Mouse (Mus musculus) hindbrain, postnatal 0 days (tissue): ENCODE results near the gene Eef2. TPM values are rescaled to one million over a fixed set of nuclear protein-coding genes. Genes with fewer than 3 reads are reported as not detected.

Experiments used
- ATAC-seq: fragments of 200-750 bp; cut with Nextera tagmentation; 2 replicates; pipeline ENCODE4 v1.8.0; 2017; ENCODE audit warnings: mild to moderate bottlenecking, moderate TSS enrichment, moderate library complexity
- DNase-seq: peaks from one replicate; pipeline ENCODE4 v3.0.0-alpha.2; 2015; ENCODE audit warnings: low spot score
- H3K27ac ChIP-seq: fragments of 300-500 bp; sonication (generic); 2 replicates; pipeline ENCODE4 v1.5.1; 2014; ENCODE audit warnings: mild to moderate bottlenecking
- H3K27me3 ChIP-seq: fragments of 300-500 bp; sonication (generic); 2 replicates; pipeline ENCODE4 v1.6.1; 2014; ENCODE audit warnings: low read length, mixed read lengths; ENCODE audit not compliant: insufficient read depth
- H3K36me3 ChIP-seq: fragments of 300-500 bp; sonication (generic); 2 replicates; pipeline ENCODE4 v1.6.1; 2014; ENCODE audit warnings: low read length, mixed read lengths; ENCODE audit not compliant: insufficient read depth
- H3K4me1 ChIP-seq: fragments of 300-500 bp; sonication (generic); 2 replicates; pipeline ENCODE4 v1.6.1; 2014; ENCODE audit warnings: antibody characterized with exemption, low read length, mixed read lengths; ENCODE audit not compliant: insufficient read depth
- H3K4me2 ChIP-seq: fragments of 300-500 bp; sonication (generic); 2 replicates; pipeline ENCODE4 v1.6.1; 2014; ENCODE audit warnings: low read depth, mild to moderate bottlenecking, low read length, moderate library complexity, mixed read lengths
- H3K4me3 ChIP-seq: fragments of 300-500 bp; sonication (generic); 2 replicates; pipeline ENCODE4 v1.5.1; 2014; ENCODE audit warnings: low read length
- H3K9ac ChIP-seq: fragments of 300-500 bp; sonication (generic); replicated peaks from 2 replicates; pipeline ENCODE4 v1.6.1; 2014; ENCODE audit warnings: mild to moderate bottlenecking, low read length, moderate library complexity, mixed read lengths
- H3K9me3 ChIP-seq: fragments of 300-500 bp; sonication (generic); 2 replicates; pipeline ENCODE4 v1.6.1; 2016; ENCODE audit warnings: low read length, mixed read lengths
- CTCF ChIP-seq: IDR thresholded peaks from 2 replicates; pipeline ENCODE4 v1.5.1; 2016; ENCODE audit warnings: antibody characterized with exemption, control low read depth, low read depth
- WGBS: fragments of 180-500 bp; shearing (Covaris S2); extraction: QIAGEN DNeasy Blood & Tissue Kit; methylation state at CpG from one replicate; pipeline ENCODE4 v1.1.7; 2014; 5-methylcytosine and 5-hydroxymethylcytosine counted together
- polyA plus RNA-seq: library from polyadenylated mRNA; unstranded; fragments of >200 nt; fragmentation: Nextera tagmentation; extraction: Ambion mirVana; gene quantifications from 2 replicates; pipeline ENCODE4 v1.2.1, GENCODE M21; 2015
- total RNA-seq: library from RNA; depleted of rRNA; stranded (reverse); fragments of >200 nt; gene quantifications from 2 replicates; pipeline ENCODE4 v1.2.3, GENCODE M21; 2014

The Eef2 gene
- total and polyA plus RNA-seq, 2 experiments from 2014 or later, result 434 to 2,196 TPM

DNA sequence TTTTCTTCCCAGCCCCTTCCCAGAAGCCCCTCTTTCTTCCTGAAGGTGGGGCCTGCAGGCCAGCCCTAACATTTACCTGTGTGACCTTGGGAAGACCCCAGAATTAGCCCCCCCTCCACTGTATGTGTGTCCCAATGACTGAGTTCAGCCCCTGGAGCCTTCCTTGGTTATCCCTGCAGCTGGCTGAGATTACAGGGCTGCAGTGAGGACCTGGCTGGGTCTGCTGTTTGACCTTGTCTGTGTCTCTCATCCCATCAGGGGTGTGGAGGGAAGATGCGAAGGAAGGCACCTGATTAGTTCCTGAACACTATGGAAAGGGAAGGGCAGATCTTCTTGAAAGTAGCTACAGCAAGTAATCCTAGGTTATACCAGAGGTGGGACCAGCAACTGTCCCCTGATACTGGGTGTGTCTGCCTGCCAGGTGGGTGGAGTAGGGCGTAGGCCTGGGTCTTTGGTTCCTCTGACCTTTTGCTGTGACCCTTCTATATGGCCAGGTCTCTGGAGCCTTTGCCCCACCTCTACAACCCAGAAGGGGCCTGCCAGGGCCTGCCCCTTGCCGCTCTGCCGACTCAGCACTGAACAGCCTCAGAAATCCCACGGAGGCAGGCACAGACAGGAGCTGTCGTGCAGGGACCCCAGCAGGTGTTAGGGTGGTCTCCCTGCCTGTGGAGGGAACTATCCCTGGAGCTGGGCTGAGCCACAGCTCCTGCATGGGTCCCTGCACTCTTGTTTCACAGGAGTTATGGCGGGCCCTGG, 34.8 kb upstream of the Eef2 start:
- DNase-seq (no peak), ATAC-seq (no peak)
- Histone ChIP-seq H3K36me3 (peaks cover 24% of the 10 kb centered on the region), H3K9me3 (no peaks in the 10 kb centered on the region), H3K4me2 (no peak overlapping the region), H3K4me1 (peaks cover 22% of the 10 kb centered on the region), H3K27me3 (no peaks in the 10 kb centered on the region), H3K27ac (no peak overlapping the region), H3K9ac (peak overlapping the region; percentile 44), H3K4me3 (no peak overlapping the region)
- no peak for TF ChIP-seq CTCF
- WGBS, result 74% methylated on average over 7 of the region's 7 CpGs

DNA sequence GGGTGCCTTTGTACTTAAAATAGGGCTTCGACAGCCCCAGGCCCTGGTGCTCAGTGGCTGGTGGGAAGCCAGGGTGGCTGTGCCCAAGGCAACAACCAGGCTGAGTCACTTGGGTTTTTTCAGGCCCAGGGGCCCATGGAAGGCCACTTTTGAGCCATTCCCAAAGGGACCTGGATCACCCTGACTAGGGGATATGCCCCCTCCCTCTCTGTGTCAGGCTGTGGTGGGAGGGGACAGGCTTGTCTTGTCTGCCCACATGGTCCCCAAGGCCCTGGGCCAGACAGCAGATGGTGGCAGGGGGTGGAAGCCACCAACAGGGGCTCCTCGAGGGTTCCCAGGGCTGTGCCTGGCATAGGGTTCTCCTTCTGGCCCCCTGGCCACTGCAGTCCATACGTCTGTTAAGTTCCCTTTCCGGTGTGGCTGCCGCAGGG, 33.9 kb upstream of the Eef2 start:
- Histone ChIP-seq H3K4me2 (no peak overlapping the region), H3K4me3 (no peak overlapping the region), H3K36me3 (peaks cover 32% of the 10 kb centered on the region), H3K9me3 (no peaks in the 10 kb centered on the region), H3K27ac (no peak overlapping the region), H3K27me3 (no peaks in the 10 kb centered on the region), H3K4me1 (peaks cover 22% of the 10 kb centered on the region), H3K9ac (no peak overlapping the region)
- DNase-seq (no peak), ATAC-seq (no peak)
- no peak for TF ChIP-seq CTCF
- 30% methylated on average over 5 of the region's 5 CpGs for WGBS

DNA sequence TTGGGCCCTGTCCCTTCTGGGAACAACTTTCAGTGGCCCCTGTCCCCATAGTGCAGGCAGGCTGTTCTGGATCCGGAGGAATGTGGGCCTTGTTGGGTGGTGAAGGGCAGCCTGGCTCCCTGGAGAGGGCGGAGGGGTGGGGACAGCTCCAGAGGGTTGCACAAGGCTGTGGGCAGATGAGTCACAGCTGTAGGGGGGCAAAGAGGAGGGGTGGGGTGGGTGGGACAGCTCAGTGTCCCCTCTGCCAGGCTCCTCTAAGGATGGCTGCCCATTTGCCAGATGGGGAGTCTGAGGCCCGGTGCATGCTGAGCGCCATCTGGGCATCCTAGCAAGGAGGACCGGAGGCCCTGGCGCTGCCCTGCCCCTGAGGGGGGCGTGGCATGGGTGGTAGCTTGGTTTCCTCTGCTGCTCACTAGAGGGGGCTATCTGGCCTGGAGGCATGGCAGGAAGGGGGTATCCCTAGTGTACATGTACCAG, 33.2 kb upstream of the Eef2 start:
- TF ChIP-seq CTCF, result no peak
- DNase-seq (no peak), ATAC-seq (no peak)
- Histone ChIP-seq H3K27ac (no peak overlapping the region), H3K4me1 (peaks cover 22% of the 10 kb centered on the region), H3K4me2 (no peak overlapping the region), H3K4me3 (no peak overlapping the region), H3K36me3 (peaks cover 39% of the 10 kb centered on the region), H3K27me3 (no peaks in the 10 kb centered on the region), H3K9me3 (no peaks in the 10 kb centered on the region), H3K9ac (no peak overlapping the region)
- 82% methylated on average over 7 of the region's 7 CpGs for WGBS

DNA sequence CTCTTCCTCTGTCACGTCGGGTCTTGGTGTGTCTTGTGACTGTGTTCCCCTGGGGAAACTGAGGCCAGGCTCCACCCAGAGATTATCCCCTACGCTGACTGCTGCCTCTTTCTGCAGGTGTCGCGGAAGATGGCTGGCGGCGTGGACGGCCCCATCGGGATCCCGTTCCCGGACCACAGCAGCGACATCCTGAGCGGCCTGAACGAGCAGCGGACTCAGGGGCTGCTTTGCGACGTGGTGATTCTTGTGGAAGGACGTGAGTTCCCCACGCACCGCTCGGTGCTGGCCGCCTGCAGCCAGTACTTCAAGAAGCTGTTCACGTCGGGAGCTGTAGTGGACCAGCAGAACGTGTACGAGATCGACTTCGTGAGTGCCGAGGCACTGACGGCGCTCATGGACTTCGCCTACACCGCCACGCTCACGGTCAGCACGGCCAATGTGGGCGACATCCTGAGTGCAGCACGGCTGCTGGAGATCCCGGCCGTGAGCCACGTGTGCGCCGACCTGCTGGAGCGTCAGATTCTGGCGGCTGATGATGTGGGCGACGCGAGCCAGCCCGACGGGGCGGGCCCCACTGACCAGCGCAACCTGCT, 32.5 kb upstream of the Eef2 start:
- no peak for ATAC-seq
- no peak overlapping the region for H3K4me2 ChIP-seq
- peaks cover 16% of the 10 kb centered on the region for H3K4me1 ChIP-seq
- no peak overlapping the region for H3K9ac ChIP-seq
- TF ChIP-seq CTCF, result no peak
- peaks cover 46% of the 10 kb centered on the region for H3K36me3 ChIP-seq
- H3K4me3 ChIP-seq, result no peak overlapping the region
- WGBS, result 95% methylated on average over 52 of the region's 52 CpGs
- no peaks in the 10 kb centered on the region for H3K27me3 ChIP-seq
- no peak for DNase-seq
- no peak overlapping the region for H3K27ac ChIP-seq
- H3K9me3 ChIP-seq, result no peaks in the 10 kb centered on the region

DNA sequence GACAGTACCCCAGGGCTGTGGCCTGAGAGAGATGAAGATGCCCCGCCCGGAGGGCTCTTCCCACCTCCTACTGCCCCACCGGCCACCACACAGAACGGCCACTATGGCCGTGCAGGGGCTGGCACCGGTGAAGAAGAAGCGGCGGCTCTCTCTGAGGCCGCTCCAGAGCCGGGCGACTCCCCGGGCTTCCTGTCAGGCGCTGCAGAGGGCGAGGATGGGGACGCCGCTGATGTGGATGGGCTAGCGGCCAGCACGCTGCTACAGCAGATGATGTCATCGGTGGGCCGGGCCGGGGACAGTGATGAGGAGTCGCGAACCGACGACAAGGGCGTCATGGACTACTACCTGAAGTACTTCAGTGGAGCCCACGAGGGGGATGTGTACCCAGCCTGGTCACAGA, 31.8 kb upstream of the Eef2 start:
- Histone ChIP-seq H3K9ac (no peak overlapping the region), H3K9me3 (no peaks in the 10 kb centered on the region), H3K36me3 (peaks cover 52% of the 10 kb centered on the region), H3K4me1 (peaks cover 11% of the 10 kb centered on the region), H3K27me3 (no peaks in the 10 kb centered on the region), H3K27ac (no peak overlapping the region), H3K4me3 (no peak overlapping the region), H3K4me2 (no peak overlapping the region)
- 93% methylated on average over 27 of the region's 27 CpGs for WGBS
- TF ChIP-seq CTCF, result no peak
- no peak for DNase-seq
- no peak for ATAC-seq

DNA sequence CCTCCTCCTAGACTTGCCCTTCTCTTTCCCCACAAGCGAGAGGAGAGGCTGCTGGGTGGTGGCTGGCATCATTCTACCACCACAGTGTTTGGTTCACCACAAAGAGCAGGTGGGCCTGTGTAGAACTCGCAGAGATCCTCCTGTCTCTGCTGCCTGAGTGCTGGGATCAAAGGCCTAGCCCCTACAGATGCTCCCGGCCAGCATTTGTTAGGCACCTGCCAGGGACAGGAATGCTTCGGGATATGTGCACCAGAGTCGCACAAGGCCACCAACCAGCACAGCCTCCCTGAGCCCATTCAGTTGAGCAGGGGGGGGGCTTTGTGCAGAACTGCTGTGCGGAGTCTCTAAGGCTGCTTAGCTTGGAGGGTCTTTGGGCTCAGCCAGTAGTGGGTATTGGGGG, 31.1 kb upstream of the Eef2 start:
- no peak for DNase-seq
- H3K4me1 ChIP-seq, result peaks cover 5% of the 10 kb centered on the region
- no peak overlapping the region for H3K27ac ChIP-seq
- H3K9ac ChIP-seq, result no peak overlapping the region
- no peak for ATAC-seq
- TF ChIP-seq CTCF, result no peak
- no peaks in the 10 kb centered on the region for H3K27me3 ChIP-seq
- no peaks in the 10 kb centered on the region for H3K9me3 ChIP-seq
- H3K4me2 ChIP-seq, result no peak overlapping the region
- WGBS, result 96% methylated on average over 6 of the region's 6 CpGs
- peaks cover 58% of the 10 kb centered on the region for H3K36me3 ChIP-seq
- no peak overlapping the region for H3K4me3 ChIP-seq

DNA sequence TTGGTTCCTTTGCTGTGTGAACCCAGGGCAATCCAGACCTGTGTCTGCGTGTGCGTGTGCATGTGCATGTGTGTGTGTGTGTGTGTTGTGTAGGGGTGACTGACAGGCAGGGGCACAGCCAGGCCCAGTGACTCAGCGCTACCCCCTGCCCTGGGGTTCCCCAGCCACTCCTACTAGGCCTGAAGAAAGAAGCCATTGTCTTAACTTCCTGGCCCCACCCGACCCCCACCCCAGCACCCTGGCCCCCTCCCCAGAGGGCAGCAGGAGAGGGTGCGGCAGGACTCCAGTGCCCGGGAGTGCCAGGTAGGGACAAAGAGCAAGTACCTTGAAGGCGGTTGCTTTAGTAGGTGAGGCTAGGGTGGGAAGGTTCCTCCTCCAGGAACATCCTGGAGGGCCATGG, 30.7 kb upstream of the Eef2 start:
- H3K27me3 ChIP-seq, result no peaks in the 10 kb centered on the region
- 87% methylated on average over 7 of the region's 7 CpGs for WGBS
- no peak for ATAC-seq
- H3K27ac ChIP-seq, result no peak overlapping the region
- H3K36me3 ChIP-seq, result peaks cover 58% of the 10 kb centered on the region
- no peak overlapping the region for H3K4me2 ChIP-seq
- no peak for TF ChIP-seq CTCF
- no peaks in the 10 kb centered on the region for H3K9me3 ChIP-seq
- DNase-seq, result no peak
- no peak overlapping the region for H3K9ac ChIP-seq
- peaks cover under 1% of the 10 kb centered on the region; the same call in 1 of the 2 replicates for H3K4me1 ChIP-seq
- no peak overlapping the region for H3K4me3 ChIP-seq
